Mouse (Mus musculus) retina, postnatal 7 days (tissue): ENCODE data around the gene Btg4.
"Not testable (repeated sequence)": the region's sequence is repeated elsewhere in the genome, so short reads cannot be mapped to it uniquely, and the experiment has no call there.

Experiments used
- DNase-seq: peaks from one replicate; pipeline ENCODE4 v3.0.0-alpha.2; 2012; ENCODE audit warnings: low read depth, low spot score

Gene Btg4

DNA sequence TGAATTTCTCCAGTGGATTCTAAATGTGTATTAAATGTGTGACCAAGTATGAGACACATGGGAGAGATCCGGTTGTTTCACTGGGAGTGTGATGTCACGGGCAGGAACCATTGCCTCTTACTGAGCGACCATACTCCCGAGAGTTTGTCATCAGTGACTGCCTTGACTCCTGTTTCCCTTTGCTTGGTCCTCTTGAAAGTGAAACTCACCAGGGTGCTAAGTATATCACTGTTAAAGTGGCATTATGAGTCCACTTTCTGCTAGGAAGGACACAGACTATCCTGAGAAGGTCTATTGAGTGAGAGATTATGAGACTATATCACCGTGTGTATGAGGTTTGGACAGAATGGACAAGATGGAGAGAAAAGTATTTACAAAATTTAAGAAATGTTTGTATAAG is 20.9 kb downstream of the Btg4 start:
- DNase-seq: no peak

- DNase-seq: no peak
Measured at GRCm38 (mm10) chr9:51093697-51094096, 33.0 kb downstream of the Btg4 start.

- DNase-seq: no peak
Measured at GRCm38 (mm10) chr9:51096306-51096705, 35.6 kb downstream of the Btg4 start.

DNA sequence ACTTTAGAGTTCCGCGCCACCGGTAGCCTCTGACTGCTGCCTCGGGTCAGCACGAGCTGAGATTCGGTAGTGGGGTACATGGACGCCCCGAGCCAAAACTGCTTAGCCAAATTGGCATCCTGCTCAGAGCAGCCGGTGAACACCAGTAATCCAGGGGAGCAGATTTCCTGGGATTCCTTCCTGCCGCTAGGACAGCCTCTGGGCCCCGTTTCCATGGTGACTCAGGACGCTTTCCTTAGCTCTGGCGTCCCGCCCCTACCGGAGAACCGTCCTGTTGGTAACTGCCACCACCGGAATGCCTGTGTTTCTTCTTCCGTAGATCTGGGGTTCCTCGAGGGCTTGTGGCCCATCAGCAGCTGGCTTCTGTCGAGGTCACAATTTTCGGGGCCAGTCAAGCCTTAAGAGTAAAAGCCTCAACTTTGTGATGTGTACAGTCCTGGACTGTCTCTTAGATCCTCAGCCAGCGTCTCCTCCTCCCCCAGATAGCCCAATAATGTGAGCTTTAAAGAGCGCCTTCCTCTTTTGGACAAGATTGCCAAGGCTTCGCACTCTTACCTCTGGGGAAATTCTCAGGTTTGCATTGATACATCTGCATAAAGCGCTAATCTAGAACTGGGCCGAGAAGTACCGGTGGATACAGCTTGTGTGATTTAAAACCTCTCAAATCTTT is 41.2 kb downstream of the Btg4 start, which contains the start of gene 4833427G06Rik:
Gene 4833427G06Rik (minus strand): TSS at position 323 of the 670 bp plus-strand sequence.
- DNase-seq: peak; percentile 20

- peak; percentile 6 for DNase-seq
Measured at GRCm38 (mm10) chr9:51102963-51103807, 42.5 kb downstream of the Btg4 start.

- peak; percentile 23 for DNase-seq
Measured at GRCm38 (mm10) chr9:51103808-51104514, 43.3 kb downstream of the Btg4 start.

- no peak for DNase-seq
Measured at GRCm38 (mm10) chr9:51105751-51106150, 45.0 kb downstream of the Btg4 start.

DNA sequence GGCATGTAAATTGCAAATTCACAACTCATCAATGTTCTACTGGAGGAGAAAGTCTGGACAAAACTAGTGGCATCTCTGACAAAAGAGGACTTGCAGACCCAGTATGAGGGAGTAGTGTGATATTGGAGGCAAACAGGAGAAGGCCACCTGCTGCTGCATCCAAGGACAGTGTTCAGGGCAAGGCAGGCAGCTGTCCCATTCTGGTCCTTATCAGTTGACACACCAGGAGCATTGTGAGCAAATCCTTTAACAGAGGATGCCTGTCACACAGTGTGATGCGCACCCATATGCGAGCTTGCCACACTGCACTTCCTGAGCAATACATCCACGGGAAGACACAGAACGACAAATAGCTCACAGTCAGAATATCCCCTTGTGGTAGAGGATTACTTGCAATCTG is 54.1 kb downstream of the Btg4 start:
- no peak for DNase-seq

- no peak for DNase-seq
Measured at GRCm38 (mm10) chr9:51136985-51137384, 76.3 kb downstream of the Btg4 start.

GRCm38 (mm10) chr9:51137432-51137831 is 76.7 kb downstream of the Btg4 start:
- DNase-seq: no peak

GRCm38 (mm10) chr9:51137836-51138235 is 77.1 kb downstream of the Btg4 start:
- no peak for DNase-seq

DNA sequence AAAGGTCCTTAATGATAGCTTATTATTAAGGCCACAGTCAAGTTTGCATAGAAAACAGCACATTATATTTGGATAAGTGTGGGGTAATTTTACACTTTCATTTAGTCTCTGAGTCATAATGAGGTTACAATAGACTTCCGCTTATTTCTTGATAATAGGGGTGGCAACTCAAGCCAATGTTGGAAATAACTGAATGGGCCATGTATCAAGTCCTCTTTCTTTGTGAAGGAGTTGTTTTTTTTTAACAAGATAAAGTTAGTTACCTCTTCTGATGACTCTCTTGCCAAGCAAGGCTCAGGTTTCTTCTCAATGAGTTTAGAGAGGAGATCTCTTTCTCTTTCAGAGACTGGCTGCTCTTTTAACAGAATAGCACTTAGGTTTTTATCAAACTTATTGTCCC is 77.6 kb downstream of the Btg4 start:
- no peak for DNase-seq

- not testable (repeated sequence) for DNase-seq
Measured at GRCm38 (mm10) chr9:51139401-51139800, 78.7 kb downstream of the Btg4 start.

GRCm38 (mm10) chr9:51140711-51141110 is 80.0 kb downstream of the Btg4 start:
- DNase-seq: no peak

DNA sequence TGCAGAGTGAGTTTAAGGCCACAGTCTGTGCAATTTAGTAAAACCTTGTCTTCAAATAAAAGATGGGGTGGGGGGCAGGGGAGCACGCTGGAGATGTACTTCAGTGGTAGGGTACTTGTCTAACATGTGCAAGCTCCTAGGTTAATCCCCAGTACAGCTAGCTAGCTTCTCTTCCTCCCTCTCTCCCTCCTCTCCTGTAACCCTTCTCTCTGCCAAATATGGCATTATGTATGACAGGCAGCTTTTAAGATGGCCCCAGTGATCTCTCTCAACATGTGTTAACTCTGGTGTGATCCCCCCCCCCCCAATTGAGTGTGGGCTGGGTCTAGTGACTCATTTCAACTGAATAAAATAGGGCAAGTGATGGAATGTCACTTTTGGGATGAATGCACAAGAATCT is 82.7 kb downstream of the Btg4 start:
- no peak for DNase-seq

DNA sequence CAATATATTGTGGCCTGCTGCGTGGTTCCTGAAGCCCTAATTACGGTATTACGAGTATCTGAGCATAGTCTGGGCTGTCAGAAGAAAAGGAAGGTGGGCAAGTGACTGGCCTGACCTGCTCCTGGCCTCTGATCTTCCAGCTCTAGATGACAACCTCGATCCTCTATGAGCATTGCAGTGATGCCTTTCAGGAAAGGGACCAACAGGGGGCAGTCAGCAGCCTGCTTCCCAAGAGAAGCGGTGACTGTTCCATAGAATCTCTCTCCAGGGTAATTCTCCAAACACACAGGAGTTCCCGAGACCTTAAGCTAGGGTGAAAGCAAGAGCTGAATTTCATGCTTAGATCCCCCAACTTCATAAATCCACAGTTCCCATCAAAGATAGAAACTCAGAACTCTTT is 83.5 kb downstream of the Btg4 start:
- DNase-seq: no peak

GRCm38 (mm10) chr9:51146496-51146895 is 85.8 kb downstream of the Btg4 start:
- DNase-seq: no peak

GRCm38 (mm10) chr9:51147294-51147693 is 86.6 kb downstream of the Btg4 start:
- no peak for DNase-seq

DNA sequence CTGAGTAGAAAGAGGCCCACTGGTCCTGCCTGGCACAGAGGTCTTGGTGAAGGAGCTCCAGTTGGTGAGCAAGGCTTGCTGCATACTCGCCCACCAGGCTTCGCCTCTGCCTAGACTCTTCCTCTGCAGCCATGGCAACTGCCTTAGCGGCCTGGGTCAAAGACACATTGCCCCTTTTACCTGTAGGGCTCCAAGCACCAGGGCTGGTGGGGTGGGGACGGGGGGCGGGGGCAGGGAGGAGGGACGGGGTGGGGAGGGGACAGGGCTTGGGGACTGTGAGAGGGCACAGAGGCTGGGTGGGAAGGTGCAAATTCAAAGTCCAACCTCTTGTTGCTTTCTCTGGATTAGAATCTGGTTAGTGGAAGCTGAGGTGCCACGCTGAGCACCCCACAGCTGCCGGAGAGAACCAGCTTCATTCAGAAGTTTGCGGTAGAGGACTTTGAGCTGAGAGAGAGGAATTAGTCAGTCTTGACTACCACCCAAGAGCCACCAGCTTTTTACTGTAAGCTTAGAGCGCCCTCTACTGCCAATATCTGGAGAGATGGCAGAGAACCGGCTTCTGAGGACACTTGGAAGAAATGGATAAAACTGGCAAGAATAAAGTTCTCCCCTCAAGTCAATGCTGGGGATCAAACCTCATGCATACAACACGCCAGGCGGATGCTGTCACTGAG is 91.5 kb downstream of the Btg4 start:
- peak; percentile 62 for DNase-seq

GRCm38 (mm10) chr9:51161771-51162388 is 101.2 kb downstream of the Btg4 start:
- DNase-seq: peak; percentile 68

DNA sequence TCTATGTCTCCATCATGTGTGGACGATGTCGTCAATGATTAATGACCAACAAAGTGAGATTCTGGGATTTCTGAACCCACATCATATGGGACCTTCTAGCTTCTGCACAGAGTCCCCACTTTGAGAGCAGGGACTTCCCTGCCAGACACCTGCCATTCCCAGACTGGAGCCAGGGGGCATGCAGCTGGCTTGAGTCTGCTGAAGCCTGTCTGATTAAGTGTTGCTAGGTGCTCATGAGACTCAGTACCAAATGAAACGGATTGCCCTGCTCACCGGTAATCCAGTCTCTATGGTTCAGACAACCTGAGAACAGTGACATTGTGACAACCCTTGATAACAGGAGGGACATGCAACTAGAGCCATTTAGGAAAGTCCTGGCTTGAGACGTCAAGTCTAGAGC is 103.3 kb downstream of the Btg4 start:
- no peak for DNase-seq
